Mouse (Mus musculus): ENCODE data around the gene Aqp12. TPM values are rescaled to one million over a fixed set of nuclear protein-coding genes. Genes with fewer than 3 reads are reported as not detected.

The Aqp12 gene
- total and polyA plus RNA-seq, 2 experiments: 0.37 TPM; not detected in 1

DNA sequence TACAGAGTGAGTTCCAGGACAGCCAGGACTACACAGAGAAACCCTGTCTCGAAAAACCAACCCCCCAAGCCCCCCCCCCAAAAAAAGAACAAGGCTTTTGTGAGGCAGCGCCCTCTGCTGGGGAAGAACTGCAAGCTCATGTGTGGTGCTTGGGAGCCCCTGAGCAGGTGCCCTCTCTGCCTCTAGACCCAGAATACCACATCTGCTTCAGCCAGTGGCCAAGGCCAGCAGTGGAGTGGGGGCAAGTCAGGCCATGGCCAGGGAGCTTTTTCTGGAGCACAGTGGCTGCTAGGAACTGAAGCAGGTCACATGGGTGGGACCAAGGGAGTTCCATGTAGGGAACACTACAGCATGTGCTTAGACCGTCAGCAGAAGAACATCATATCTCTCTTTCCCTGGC, 4.6 kb downstream of the Aqp12 start:
- TF ChIP-seq POLR2A (IDR thresholded peaks at IDR 0.05; ENCODE audit: extremely low read depth, insufficient read depth, low read length): no peak
- peak; percentile 70 for TF ChIP-seq CTCF (IDR thresholded peaks at IDR 0.05; ENCODE audit: low read depth, low read length)
- Histone ChIP-seq H3K4me3 (ENCODE audit: insufficient read depth, low read depth, low read length) (no peak overlapping the region), H3K27me3 (ENCODE audit: control insufficient read depth, insufficient read depth, low read length) (no peaks in the 10 kb centered on the region), H3K4me1 (ENCODE audit: control insufficient read depth, insufficient read depth, low read length) (no peaks in the 10 kb centered on the region), H3K9ac (ENCODE audit: low read depth, low read length) (no peak overlapping the region), H3K27ac (replicated peaks; ENCODE audit: insufficient read depth, low read depth, low read length) (no peak overlapping the region), H3K79me2 (ENCODE audit: control insufficient read depth, insufficient read depth, low read length) (no peaks in the 10 kb centered on the region), H3K36me3 (ENCODE audit: control insufficient read depth, insufficient read depth, low read length) (no peaks in the 10 kb centered on the region)
- no peak for DNase-seq (ENCODE audit: extremely low read depth, low read depth, low spot score)
- 38% methylated on average over 3 of the region's 3 CpGs for WGBS

- Histone ChIP-seq H3K4me1 (ENCODE audit: control insufficient read depth, insufficient read depth, low read length) (no peaks in the 10 kb centered on the region), H3K4me3 (ENCODE audit: insufficient read depth, low read depth, low read length) (no peak overlapping the region), H3K9ac (ENCODE audit: low read depth, low read length) (no peak overlapping the region), H3K27me3 (ENCODE audit: control insufficient read depth, insufficient read depth, low read length) (no peaks in the 10 kb centered on the region), H3K36me3 (ENCODE audit: control insufficient read depth, insufficient read depth, low read length) (no peaks in the 10 kb centered on the region), H3K27ac (replicated peaks; ENCODE audit: insufficient read depth, low read depth, low read length) (no peak overlapping the region), H3K79me2 (ENCODE audit: control insufficient read depth, insufficient read depth, low read length) (no peaks in the 10 kb centered on the region)
- TF ChIP-seq CTCF (IDR thresholded peaks at IDR 0.05; ENCODE audit: low read depth, low read length) (no peak), POLR2A (IDR thresholded peaks at IDR 0.05; ENCODE audit: extremely low read depth, insufficient read depth, low read length) (no peak)
- DNase-seq (ENCODE audit: extremely low read depth, low read depth, low spot score): no peak
- WGBS: 67% methylated on average over 7 of the region's 7 CpGs
These were observed 6.0 kb downstream of the Aqp12 start for GRCm38 (mm10) chr1:93012103-93012585.

DNA sequence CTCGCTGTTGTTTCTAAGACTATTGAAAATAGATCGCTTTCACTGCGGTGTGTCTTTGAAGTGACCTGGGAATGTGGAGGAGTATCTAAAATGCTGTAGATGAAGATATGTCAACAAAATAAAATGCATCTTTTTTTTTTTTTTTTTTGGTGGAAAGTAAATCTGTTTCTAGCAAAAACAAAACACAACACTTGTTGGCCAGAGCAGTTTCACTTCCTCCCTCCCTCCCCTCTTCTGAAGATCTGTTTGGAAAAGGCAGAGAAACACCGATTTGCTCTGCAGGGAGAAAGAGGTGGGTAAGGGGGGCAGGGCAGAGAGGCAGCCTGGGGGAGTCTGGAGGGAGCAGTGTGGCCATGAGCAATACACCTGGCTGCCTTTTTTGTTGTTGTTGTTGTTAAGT, 7.2 kb downstream of the Aqp12 start:
- Histone ChIP-seq H3K27me3 (ENCODE audit: control insufficient read depth, insufficient read depth, low read length) (no peaks in the 10 kb centered on the region), H3K79me2 (ENCODE audit: control insufficient read depth, insufficient read depth, low read length) (no peaks in the 10 kb centered on the region), H3K9ac (ENCODE audit: low read depth, low read length) (no peak overlapping the region), H3K4me1 (ENCODE audit: control insufficient read depth, insufficient read depth, low read length) (no peaks in the 10 kb centered on the region), H3K36me3 (ENCODE audit: control insufficient read depth, insufficient read depth, low read length) (no peaks in the 10 kb centered on the region), H3K27ac (replicated peaks; ENCODE audit: insufficient read depth, low read depth, low read length) (no peak overlapping the region), H3K4me3 (ENCODE audit: insufficient read depth, low read depth, low read length) (no peak overlapping the region)
- no peak for DNase-seq (ENCODE audit: extremely low read depth, low read depth, low spot score)
- TF ChIP-seq POLR2A (IDR thresholded peaks at IDR 0.05; ENCODE audit: extremely low read depth, insufficient read depth, low read length): no peak
- TF ChIP-seq CTCF (IDR thresholded peaks at IDR 0.05; ENCODE audit: low read depth, low read length): no peak
- 75% methylated on average over 4 of the region's 4 CpGs for WGBS

GRCm38 (mm10) chr1:93014460-93014859, 8.3 kb downstream of the Aqp12 start:
- no peak overlapping the region for H3K9ac ChIP-seq (ENCODE audit: low read depth, low read length)
- no peak overlapping the region for H3K27ac ChIP-seq (replicated peaks; ENCODE audit: insufficient read depth, low read depth, low read length)
- DNase-seq (ENCODE audit: extremely low read depth, low read depth, low spot score): peak; percentile 38
- H3K79me2 ChIP-seq (ENCODE audit: control insufficient read depth, insufficient read depth, low read length): no peaks in the 10 kb centered on the region
- peak; percentile 97 for TF ChIP-seq CTCF (IDR thresholded peaks at IDR 0.05; ENCODE audit: low read depth, low read length)
- TF ChIP-seq POLR2A (IDR thresholded peaks at IDR 0.05; ENCODE audit: extremely low read depth, insufficient read depth, low read length): no peak
- no peaks in the 10 kb centered on the region for H3K36me3 ChIP-seq (ENCODE audit: control insufficient read depth, insufficient read depth, low read length)
- H3K4me1 ChIP-seq (ENCODE audit: control insufficient read depth, insufficient read depth, low read length): no peaks in the 10 kb centered on the region
- H3K27me3 ChIP-seq (ENCODE audit: control insufficient read depth, insufficient read depth, low read length): no peaks in the 10 kb centered on the region
- no peak overlapping the region for H3K4me3 ChIP-seq (ENCODE audit: insufficient read depth, low read depth, low read length)

DNA sequence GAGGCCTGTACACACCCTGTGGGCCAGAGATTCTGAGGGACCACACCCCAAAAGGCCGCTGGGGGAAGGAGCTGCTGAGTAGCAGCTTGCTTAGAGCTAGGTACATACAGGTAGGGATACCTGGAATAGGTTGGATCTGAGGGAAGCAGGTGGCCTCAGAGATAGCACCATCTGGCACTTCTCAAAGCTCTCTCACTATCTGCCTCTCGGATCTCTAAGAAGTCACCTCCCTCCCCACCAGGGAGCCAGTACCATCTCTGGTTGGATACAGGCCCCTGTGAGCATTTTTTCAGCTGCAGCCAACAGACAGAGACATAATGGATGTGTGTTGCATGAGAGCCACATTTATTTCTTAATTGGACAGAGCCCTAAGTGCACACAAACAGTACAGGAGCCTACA, 9.0 kb downstream of the Aqp12 start:
- Histone ChIP-seq H3K27ac (replicated peaks; ENCODE audit: insufficient read depth, low read depth, low read length) (no peak overlapping the region), H3K36me3 (ENCODE audit: control insufficient read depth, insufficient read depth, low read length) (no peaks in the 10 kb centered on the region), H3K79me2 (ENCODE audit: control insufficient read depth, insufficient read depth, low read length) (no peaks in the 10 kb centered on the region), H3K9ac (ENCODE audit: low read depth, low read length) (no peak overlapping the region), H3K4me1 (ENCODE audit: control insufficient read depth, insufficient read depth, low read length) (no peaks in the 10 kb centered on the region), H3K27me3 (ENCODE audit: control insufficient read depth, insufficient read depth, low read length) (no peaks in the 10 kb centered on the region), H3K4me3 (ENCODE audit: insufficient read depth, low read depth, low read length) (no peak overlapping the region)
- TF ChIP-seq CTCF (IDR thresholded peaks at IDR 0.05; ENCODE audit: low read depth, low read length): no peak
- TF ChIP-seq POLR2A (IDR thresholded peaks at IDR 0.05; ENCODE audit: extremely low read depth, insufficient read depth, low read length): no peak
- DNase-seq (ENCODE audit: extremely low read depth, low read depth, low spot score): no peak
- 69% methylated on average over 2 of the region's 2 CpGs for WGBS

DNA sequence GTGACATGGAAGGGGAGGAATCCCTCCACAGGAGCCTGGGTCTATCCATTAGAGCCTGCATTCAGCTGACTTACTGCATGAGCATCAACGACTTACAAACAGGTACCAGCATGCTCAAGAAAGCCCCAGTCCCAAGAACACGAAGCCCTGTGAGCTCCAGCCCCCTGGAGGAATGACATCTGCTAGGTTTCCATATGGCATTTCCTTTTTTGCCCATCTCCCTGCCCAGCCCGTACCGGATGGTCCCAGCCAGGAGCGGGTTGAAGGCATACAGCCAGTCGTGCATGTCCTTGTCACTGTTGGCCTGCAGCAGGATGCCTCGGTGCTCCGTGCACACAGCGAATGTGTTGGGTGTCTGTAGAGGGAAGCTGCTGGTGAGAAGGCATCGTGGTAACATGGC, 12.6 kb downstream of the Aqp12 start:
- no peak overlapping the region for H3K9ac ChIP-seq (ENCODE audit: low read depth, low read length)
- no peaks in the 10 kb centered on the region for H3K27me3 ChIP-seq (ENCODE audit: control insufficient read depth, insufficient read depth, low read length)
- H3K79me2 ChIP-seq (ENCODE audit: control insufficient read depth, insufficient read depth, low read length): no peaks in the 10 kb centered on the region
- 85% methylated on average over 10 of the region's 10 CpGs for WGBS
- TF ChIP-seq POLR2A (IDR thresholded peaks at IDR 0.05; ENCODE audit: extremely low read depth, insufficient read depth, low read length) (no peak), CTCF (IDR thresholded peaks at IDR 0.05; ENCODE audit: low read depth, low read length) (no peak)
- no peak overlapping the region for H3K27ac ChIP-seq (replicated peaks; ENCODE audit: insufficient read depth, low read depth, low read length)
- H3K4me1 ChIP-seq (ENCODE audit: control insufficient read depth, insufficient read depth, low read length): no peaks in the 10 kb centered on the region
- H3K36me3 ChIP-seq (ENCODE audit: control insufficient read depth, insufficient read depth, low read length): no peaks in the 10 kb centered on the region
- no peak for DNase-seq (ENCODE audit: extremely low read depth, low read depth, low spot score)
- H3K4me3 ChIP-seq (ENCODE audit: insufficient read depth, low read depth, low read length): no peak overlapping the region

All from liver, adult 2 months (tissue).